Mouse (Mus musculus): ENCODE results near the gene Brinp1.
A peak's percentile ranks its signal among the peaks of the same experiment; 100 is the strongest.
"Not testable (repeated sequence)": the region's sequence is repeated elsewhere in the genome, so short reads cannot be mapped to it uniquely, and the experiment has no call there.

The Brinp1 gene

GRCm38 (mm10) chr4:68813997-68814396 is 140.2 kb downstream of the Brinp1 start:
- not testable (repeated sequence) for DNase-seq

- DNase-seq: no peak
These were observed 147.7 kb downstream of the Brinp1 start for GRCm38 (mm10) chr4:68806502-68806901.

- peak; percentile 2 for DNase-seq
These were observed 152.0 kb downstream of the Brinp1 start for GRCm38 (mm10) chr4:68801923-68802855.

DNA sequence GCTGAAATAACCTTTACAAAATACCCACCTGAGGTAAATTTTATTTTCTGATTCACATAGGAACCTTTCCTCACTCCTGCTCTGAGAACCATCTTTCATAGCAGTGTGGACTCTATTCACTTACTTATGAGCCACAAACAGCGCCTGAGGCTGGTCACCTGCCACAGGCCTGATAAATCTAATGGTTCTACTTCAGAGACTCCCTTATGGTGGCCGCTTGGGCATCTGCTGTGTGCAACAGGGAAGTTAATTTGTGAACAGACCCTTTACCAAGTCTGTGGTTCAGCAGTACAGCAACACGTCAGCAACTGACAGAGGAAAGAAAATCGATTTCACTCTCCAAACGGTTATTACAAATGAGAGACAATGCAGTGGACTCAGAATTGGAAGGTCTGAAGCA is 164.2 kb downstream of the Brinp1 start:
- DNase-seq: no peak

DNA sequence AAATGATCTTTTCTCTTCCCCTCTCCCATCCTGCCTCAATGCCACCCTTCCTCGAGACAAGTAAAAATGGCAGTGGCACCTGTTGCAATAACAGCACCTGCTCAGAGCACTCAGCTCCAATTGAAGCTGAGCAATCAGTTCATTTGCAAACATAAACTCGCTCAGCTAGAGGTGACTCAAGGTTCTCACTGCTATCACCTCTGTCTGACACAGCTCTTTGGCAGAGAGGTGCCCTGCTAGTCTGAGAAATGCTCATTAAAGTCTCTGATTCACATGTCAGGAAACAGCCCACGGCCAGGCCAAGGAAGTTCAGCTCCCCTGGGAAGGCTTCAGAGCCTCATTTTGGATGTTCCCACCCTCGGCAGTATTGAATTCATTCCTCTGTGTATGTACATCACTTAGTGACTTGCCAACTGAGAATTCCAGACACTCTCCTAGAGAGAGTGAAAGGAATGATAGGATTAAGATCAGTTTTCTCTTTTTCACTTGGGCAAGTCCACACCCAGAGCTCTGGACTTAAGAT is 165.7 kb downstream of the Brinp1 start:
- no peak for DNase-seq

DNA sequence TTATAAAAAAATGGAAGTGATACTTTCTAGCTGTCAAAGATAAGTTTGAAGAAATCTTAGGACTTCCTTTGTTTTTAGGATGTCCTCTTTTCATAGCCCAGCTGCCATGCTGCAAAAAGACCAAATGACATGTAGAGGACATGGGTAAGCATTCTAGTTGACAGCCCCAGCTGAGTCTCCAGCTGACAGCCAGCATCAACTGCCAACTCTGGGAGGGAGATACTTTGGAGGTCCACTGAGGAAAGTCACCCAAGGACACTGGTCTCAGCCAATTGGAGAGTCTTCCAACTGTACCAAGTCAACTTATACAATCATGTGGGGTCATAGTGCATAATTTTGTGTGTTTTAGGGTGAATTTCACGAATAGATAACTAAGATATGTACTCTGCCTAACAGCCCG is 166.6 kb downstream of the Brinp1 start:
- no peak for DNase-seq

DNA sequence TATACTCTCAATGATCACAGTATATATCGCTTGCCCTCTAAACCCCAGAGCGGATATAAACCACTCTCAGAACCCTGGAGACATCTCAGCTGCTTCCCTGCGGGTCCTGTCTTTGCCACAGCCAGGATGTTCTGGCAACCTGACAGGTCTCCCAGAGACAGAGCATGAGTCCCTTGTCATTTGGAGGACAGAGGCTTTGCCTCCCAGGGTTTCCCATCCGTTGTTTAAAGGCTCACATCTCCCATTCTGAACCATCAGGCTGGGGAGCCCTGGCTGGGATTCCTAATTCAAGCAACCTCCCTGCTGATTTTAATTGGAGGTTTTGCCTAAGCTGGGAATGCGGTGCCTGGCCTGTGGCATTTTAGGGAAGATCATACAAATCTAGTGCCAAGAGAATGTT is 185.9 kb downstream of the Brinp1 start:
- no peak for DNase-seq

DNA sequence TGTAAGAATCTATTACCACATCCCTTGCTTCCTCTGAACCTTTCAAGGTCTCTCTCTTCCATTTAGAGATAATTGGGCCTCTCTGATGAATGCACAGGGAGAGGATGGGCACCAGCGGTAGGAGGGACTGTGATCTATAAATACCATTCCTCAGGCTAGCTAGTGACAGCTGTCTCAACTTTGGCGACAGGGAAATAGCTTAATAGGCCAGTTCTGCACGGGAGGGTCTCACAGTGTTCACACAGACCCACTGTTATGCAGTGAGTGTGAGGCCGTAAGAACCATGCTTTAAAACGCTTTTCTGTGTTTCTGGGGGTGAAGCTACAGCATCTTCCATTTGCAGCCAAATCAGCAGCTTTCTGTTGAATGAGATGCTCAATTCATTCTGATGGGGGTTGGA is 186.8 kb downstream of the Brinp1 start:
- DNase-seq: no peak

GRCm38 (mm10) chr4:68765772-68766573 is 188.2 kb downstream of the Brinp1 start:
- no peak for DNase-seq

DNA sequence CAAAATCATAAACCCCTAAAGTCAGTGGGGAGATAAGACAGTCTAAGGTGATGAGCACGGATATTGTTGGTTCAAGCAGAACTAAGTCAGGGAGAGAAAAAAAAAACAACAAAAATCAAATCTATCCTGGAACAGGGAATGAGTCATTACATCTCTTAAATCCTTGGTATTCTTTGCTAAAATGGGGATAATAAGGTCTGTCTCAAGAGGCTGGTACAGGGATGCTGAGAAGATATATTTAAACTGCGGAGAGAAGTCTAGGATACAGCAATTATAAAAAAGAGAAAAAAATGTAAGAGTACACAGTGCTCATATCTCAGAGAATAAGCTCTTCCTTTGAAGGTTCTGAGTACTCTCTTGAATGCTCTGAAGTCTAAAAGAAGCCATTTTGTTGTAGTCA is 189.3 kb downstream of the Brinp1 start:
- DNase-seq: no peak

- DNase-seq: no peak
These were observed 233.2 kb downstream of the Brinp1 start for GRCm38 (mm10) chr4:68720983-68721382.

All from lung, postnatal 10 days (tissue).